Mouse (Mus musculus) T-helper 2 cell (primary cell): ENCODE data around the gene Gpr162.
"Not testable (repeated sequence)": the region's sequence is repeated elsewhere in the genome, so short reads cannot be mapped to it uniquely, and the experiment has no call there.

Experiments used
- in situ Hi-C: fragments of 300-600 bp; cut with MboI, MseI; formaldehyde crosslinking; loops from one replicate; pipeline ENCODE4 v1.15.1; 2025; ENCODE audit warnings: high pct_unique_total_duplicates

Gene Gpr162

GRCm38 (mm10) chr6:124847305-124847704, 16.5 kb downstream of the Gpr162 start:
- in situ Hi-C loops = no loop called here

GRCm38 (mm10) chr6:124840241-124841167, 23.3 kb downstream of the Gpr162 start, which contains the start of gene Gnb3:
Gene Gnb3 (minus strand): TSS chr6:124840275.
- in situ Hi-C loops = no loop called here

DNA sequence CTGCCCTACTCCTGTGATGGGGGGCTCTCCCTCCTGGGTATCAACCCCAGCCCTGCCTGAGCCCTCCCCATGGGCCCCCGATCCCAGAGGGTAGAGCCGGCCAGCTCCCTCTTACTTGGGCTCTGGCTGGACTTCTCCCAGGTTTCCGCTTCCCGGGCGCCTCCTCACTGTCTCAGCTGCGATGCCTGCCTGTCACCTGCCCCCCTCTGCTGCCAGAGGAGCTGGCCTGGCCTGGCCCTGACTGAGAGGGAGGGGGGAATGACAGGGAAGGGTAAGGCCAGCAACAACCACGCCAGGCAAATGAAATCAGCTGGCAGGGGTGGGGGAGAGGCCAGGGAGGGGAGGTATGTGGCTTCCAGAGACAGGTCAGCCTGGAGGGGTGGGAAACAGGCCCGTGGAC, 24.0 kb downstream of the Gpr162 start:
- in situ Hi-C loops = no loop called here

DNA sequence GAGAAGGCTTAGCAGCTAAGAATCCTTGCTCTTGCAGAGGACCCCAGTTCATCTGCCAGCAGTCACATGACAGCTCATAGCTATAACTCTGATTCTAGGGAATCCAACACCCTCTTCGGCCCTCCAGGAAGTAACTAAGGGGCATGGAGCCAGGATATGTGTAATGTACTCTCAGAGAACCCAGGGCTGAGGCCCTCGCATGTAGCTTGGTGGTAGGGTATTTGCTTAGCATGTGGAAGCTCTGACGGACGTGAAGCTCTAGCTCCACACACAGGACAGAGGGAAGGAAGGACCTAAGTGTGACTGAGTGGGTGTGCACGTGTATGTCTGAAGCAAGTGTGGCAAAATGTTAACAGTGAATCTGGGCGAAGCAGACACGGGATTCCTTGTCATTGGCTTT, 27.4 kb downstream of the Gpr162 start:
- in situ Hi-C loops = no loop called here

- in situ Hi-C loops = no loop called here
These were observed 28.3 kb downstream of the Gpr162 start for GRCm38 (mm10) chr6:124835531-124835930.

DNA sequence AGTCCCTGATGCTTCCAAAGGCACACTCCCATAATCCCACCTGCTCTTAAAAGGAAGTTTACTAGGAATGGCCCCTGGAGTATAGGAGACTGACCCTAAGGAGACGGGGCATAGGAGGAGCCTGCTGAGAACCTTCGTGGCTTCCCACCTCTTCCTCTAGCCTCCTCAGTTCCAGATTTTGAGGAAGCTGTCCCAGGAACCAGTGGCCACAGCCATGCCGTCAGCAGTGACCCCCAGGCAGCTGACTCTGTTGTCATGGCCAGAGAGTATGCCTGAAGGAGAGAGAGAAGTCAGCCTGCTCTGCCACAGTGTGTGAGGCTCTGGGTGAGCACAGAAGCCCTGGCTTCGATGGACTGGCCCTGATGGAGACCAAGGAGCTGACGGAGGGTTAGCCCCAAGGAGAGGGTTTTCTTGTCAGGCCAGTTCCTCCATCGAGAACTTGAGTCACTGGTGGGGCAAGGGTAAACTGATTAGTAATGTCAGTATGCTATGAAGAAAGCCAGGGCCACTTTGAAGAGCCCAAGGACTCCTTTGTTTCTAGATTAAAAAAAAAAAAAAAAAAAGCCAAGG, 29.2 kb downstream of the Gpr162 start:
- in situ Hi-C loops = no loop called here

DNA sequence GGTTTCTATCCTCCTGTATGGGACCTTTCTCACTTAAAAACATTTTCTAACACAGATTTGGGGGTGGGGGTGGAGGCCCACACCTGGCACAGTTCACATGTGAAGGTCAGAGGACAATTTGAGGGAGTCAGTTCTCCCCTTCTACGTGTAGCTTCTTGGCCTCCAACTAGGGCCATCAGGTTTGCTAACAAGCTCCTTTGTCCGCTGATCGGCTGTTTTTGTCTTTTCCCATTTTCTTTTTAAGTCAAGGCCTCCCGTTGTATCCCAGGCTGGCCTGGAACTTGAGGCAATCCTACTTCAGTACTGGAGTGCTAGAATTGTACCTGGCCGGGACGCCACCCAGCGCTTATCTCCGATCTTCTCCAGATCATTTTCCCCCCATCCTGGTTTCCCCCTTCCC, 32.1 kb downstream of the Gpr162 start:
- in situ Hi-C loops = no loop called here

DNA sequence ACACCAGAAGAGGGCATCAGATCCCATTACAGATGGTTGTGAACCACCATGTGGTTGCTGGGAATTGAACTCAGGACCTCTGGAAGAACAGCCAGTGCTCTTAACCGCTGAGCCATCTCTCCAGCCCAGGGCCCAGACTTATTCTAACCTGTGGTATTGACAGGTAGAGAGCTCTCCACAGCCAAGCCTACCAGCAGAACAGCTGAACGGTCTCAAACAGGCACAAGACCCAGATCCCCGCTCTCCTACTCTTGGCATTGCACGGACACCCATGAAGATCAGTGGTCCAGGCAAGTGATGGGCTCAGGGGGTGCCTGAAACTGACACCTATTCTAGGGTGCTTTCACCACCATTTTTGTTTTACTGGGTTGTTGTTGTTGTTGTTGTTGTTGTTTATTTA, 32.6 kb downstream of the Gpr162 start:
- in situ Hi-C loops = not testable (repeated sequence)

- in situ Hi-C loops = no loop called here
These were observed 33.7 kb downstream of the Gpr162 start for GRCm38 (mm10) chr6:124829799-124830700.

- in situ Hi-C loops = no loop called here
These were observed 34.6 kb downstream of the Gpr162 start, which contains the start of the genes Usp5 and Cdca3 for GRCm38 (mm10) chr6:124828868-124829798. Gene Usp5 (minus strand): TSS chr6:124829484. Gene Cdca3 (plus strand): TSS chr6:124829547.

DNA sequence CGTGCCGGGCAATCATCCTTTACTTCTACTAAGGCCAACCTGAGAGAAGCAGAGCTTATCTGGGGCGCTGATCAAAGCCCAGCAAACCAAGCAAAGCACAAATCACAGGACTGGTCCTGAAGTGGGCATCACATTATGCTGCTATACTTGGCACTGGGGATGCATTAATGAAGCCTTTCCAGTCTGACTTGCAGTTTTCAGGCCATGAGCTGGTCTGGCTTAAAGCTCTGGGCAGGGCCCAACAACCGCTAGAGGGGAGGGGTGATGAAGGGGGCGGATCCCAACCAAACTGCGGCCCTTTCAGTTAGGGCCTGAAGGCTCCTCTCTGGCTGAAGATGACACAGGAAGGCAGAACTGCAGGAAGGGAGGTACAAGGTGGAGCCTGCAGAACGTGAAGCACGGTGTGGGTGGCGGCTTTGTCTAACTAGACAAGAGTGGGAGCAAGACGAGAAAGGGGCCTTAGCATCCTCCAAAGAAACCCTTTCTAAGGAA, 35.6 kb downstream of the Gpr162 start:
- in situ Hi-C loops = no loop called here

DNA sequence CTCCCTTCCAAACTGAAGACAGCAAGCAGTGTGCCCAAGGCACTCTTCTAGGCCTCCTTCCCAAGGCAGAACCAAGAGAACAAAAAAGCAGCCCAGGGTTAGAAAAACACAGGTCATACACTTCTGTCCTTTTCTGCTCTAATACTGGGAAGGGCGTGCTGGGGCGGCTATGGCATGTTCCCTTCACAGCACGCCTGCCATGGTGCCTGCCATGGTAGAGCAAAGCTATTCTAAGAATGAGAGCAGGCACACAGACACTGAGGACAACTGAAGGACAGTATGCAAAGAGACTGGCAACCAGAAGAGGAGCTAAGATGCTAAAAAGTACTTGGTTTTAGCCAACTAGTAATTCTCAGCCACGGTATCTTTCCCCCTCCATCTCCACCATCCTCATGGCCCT, 41.7 kb downstream of the Gpr162 start:
- in situ Hi-C loops = no loop called here

GRCm38 (mm10) chr6:124820891-124821290, 42.9 kb downstream of the Gpr162 start:
- in situ Hi-C loops = no loop called here

DNA sequence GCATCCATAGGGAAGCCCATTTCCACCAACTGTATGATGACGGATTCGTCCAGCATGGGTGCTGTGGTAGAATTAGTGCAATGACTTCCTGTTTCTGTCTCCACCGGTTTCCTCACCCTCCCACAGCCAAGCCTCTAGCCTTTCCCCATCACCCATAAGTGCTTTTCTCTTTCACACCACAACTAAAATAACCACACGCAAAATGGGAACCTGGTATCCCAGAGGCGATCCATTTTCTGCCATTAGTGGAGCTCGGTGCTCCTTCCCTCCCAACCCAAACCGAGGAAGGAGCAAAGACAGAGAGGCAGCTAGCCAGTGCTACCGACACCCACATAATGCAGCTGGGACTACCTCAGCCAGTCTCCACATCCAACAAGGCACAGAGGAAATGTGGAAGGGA, 45.8 kb downstream of the Gpr162 start:
- in situ Hi-C loops = no loop called here

GRCm38 (mm10) chr6:124817563-124817962, 46.2 kb downstream of the Gpr162 start:
- in situ Hi-C loops = no loop called here

- in situ Hi-C loops = no loop called here
These were observed 46.7 kb downstream of the Gpr162 start for GRCm38 (mm10) chr6:124817125-124817524.

GRCm38 (mm10) chr6:124816611-124817010, 47.2 kb downstream of the Gpr162 start:
- in situ Hi-C loops = no loop called here

DNA sequence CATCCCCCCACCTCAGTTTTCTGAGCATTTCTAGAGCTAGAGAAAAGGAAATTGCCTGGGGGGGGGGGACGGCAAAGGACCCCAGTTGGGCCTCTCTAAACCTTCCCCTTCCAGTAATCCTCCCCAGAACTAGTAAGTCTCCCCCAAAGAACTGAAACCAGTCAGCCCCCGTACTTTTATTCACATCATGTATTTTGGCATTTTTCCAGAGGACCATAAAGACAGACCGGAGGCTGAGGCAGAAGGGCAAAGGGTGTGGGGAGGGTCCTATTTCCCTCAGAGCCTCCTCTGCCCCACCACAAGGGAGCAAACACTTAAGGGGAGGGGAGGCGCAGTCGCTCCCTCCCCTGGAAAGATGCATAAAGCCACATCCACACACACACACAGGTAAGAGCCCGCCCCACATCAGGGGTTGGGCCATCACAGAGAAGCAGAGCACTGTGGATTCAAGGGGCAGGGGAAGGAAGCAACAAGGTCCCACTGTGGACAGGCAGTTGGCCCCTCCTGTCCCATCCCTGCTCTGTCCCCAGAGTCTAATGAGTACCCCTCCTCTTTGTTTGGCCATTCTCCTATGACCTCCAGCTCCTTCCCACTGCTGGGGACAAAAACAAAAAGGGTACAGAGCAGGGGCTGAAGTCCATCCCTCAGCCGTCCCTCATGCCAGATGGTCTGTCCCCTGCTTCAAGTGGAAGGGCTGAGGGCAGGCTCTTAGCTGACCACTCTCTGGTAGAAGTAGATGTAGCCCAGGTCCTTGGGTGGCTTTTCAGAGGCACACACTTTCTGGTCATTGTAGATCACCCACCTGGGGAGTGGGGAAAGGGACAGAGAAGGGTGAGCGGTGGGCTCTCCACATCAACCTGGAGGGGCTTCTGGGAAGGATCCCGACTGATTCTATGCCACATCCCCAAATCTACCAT, 48.7 kb downstream of the Gpr162 start:
- in situ Hi-C loops = no loop called here

DNA sequence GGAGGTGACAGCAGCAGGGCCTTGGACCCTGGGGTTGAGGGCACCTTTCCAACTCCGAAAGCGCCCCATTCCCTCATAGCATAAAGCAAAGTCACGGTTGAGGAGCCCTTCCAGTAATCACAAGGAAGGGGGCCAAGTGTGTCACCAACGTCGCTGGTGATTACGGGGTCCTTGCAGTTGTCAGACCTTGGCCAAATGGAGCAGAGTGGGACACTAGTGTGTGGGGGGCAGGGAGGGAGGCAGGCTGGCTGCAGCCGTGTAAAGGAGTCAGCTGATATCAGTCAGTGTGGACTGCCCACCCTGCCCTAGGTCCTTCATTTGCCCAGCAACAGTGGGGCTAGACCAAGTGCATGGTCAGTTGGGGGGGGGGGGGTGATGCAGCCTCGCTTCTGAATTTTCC, 49.3 kb downstream of the Gpr162 start:
- in situ Hi-C loops = no loop called here

GRCm38 (mm10) chr6:124813933-124814332, 49.9 kb downstream of the Gpr162 start, which contains the start of gene Tpi1:
Gene Tpi1 (minus strand): TSS chr6:124814296.
- in situ Hi-C loops = no loop called here
